Mouse (Mus musculus) ES-Bruce4 (cell line): ENCODE measurements around the gene Pibf1.

Experiments used
- CTCF ChIP-seq: IDR thresholded peaks from one replicate; pipeline ENCODE4 v1.8.1; 2011; ENCODE audit warnings: low read depth, low read length
- EP300 ChIP-seq: IDR thresholded peaks from 2 replicates; pipeline ENCODE4 v1.6.1; 2011; ENCODE audit warnings: low read depth, low read length; ENCODE audit not compliant: insufficient read depth

GRCm38 (mm10) chr14:99126713-99127112, 27.5 kb downstream of the Pibf1 start:
- TF ChIP-seq EP300 = no peak
- no peak for TF ChIP-seq CTCF
